Mouse (Mus musculus): ENCODE results near the gene Slc25a54.

Gene Slc25a54

GRCm38 (mm10) chr3:109080169-109080568, at the start of gene Slc25a54:
Gene Slc25a54 (plus strand): TSS chr3:109080469.
- DNase-seq: no peak

GRCm38 (mm10) chr3:109030817-109031216, 49.5 kb upstream of the Slc25a54 start:
- DNase-seq: no peak

GRCm38 (mm10) chr3:109031626-109032025, 48.6 kb upstream of the Slc25a54 start:
- no peak for DNase-seq

GRCm38 (mm10) chr3:109032306-109032705, 48.0 kb upstream of the Slc25a54 start:
- DNase-seq: no peak

- no peak for DNase-seq
Observed at GRCm38 (mm10) chr3:109034411-109034810, 45.9 kb upstream of the Slc25a54 start.

GRCm38 (mm10) chr3:109040908-109041307, 39.4 kb upstream of the Slc25a54 start:
- DNase-seq: no peak

- no peak for DNase-seq
Observed at GRCm38 (mm10) chr3:109043395-109043794, 36.9 kb upstream of the Slc25a54 start.

GRCm38 (mm10) chr3:109046428-109046827, 33.8 kb upstream of the Slc25a54 start:
- DNase-seq: no peak

GRCm38 (mm10) chr3:109047707-109048283, 32.5 kb upstream of the Slc25a54 start:
- DNase-seq: no peak

- peak; percentile 9 to 14 for DNase-seq
Observed at GRCm38 (mm10) chr3:109051056-109051945, 29.0 kb upstream of the Slc25a54 start.

- no peak for DNase-seq
Observed at GRCm38 (mm10) chr3:109051946-109052331, 28.3 kb upstream of the Slc25a54 start.

GRCm38 (mm10) chr3:109059903-109060302, 20.4 kb upstream of the Slc25a54 start:
- no peak for DNase-seq

GRCm38 (mm10) chr3:109062391-109062790, 17.9 kb upstream of the Slc25a54 start:
- no peak for DNase-seq

GRCm38 (mm10) chr3:109062989-109063388, 17.3 kb upstream of the Slc25a54 start:
- peak; percentile 62 to 71 for DNase-seq

- no peak for DNase-seq
Observed at GRCm38 (mm10) chr3:109084418-109084817, 4.1 kb downstream of the Slc25a54 start.

- no peak for DNase-seq
Observed at GRCm38 (mm10) chr3:109088460-109088859, 8.2 kb downstream of the Slc25a54 start.

- no peak for DNase-seq
Observed at GRCm38 (mm10) chr3:109104702-109105101, 24.4 kb downstream of the Slc25a54 start.

GRCm38 (mm10) chr3:109117136-109117535, 36.9 kb downstream of the Slc25a54 start:
- DNase-seq: no peak

GRCm38 (mm10) chr3:109119562-109119961, 39.3 kb downstream of the Slc25a54 start:
- no peak for DNase-seq

GRCm38 (mm10) chr3:109119973-109120372, 39.7 kb downstream of the Slc25a54 start:
- DNase-seq: no peak

- peak; percentile 47 to 53 for DNase-seq
Observed at GRCm38 (mm10) chr3:109122641-109123530, 42.6 kb downstream of the Slc25a54 start, which contains the start of gene Slc25a24. Gene Slc25a24 (plus strand): TSS chr3:109123149.

- peak; percentile 7 to 10 for DNase-seq
Observed at GRCm38 (mm10) chr3:109123531-109123981, 43.3 kb downstream of the Slc25a54 start.

- DNase-seq: no peak
Observed at GRCm38 (mm10) chr3:109124091-109124490, 43.8 kb downstream of the Slc25a54 start.
